Mouse (Mus musculus): ENCODE data around the gene Rnf128. TPM values are rescaled to one million over a fixed set of nuclear protein-coding genes. Genes with fewer than 3 reads are reported as not detected.

The Rnf128 gene
- polyA plus RNA-seq (2016; fragmentation: Nextera tagmentation; extraction: Ambion mirVana) = 3.5 and 4.0 TPM in 2 replicates

- no peak within 1 kb of the TSS for H3K27ac ChIP-seq (replicated peaks)
- H3K9me3 ChIP-seq = no peaks in the 10 kb centered on the region
- H3K4me1 ChIP-seq = no peaks in the 10 kb centered on the region
- H3K4me3 ChIP-seq = no peak within 1 kb of the TSS
- H3K36me3 ChIP-seq (replicated peaks) = no peaks in the 10 kb centered on the region
- 81% methylated on average over 8 of the region's 8 CpGs for WGBS
- peaks cover 43% of the 10 kb centered on the region for H3K27me3 ChIP-seq (replicated peaks; ENCODE audit: low read depth, poor library complexity, severe bottlenecking)
- no peak for DNase-seq (ENCODE audit: low spot score)
Measured at GRCm38 (mm10) chrX:139562925-139563461, at the start of gene Rnf128. Gene Rnf128 (plus strand): TSS chrX:139563316.

- H3K4me3 ChIP-seq = no peak overlapping the region
- H3K27ac ChIP-seq (replicated peaks) = no peak overlapping the region
- H3K27me3 ChIP-seq (replicated peaks; ENCODE audit: low read depth, poor library complexity, severe bottlenecking) = peaks cover 16% of the 10 kb centered on the region
- no peaks in the 10 kb centered on the region for H3K36me3 ChIP-seq (replicated peaks)
- DNase-seq (ENCODE audit: low spot score) = no peak
- no peaks in the 10 kb centered on the region for H3K9me3 ChIP-seq
- H3K4me1 ChIP-seq = no peaks in the 10 kb centered on the region
- 82% methylated on average over 2 of the region's 2 CpGs for WGBS
Measured at GRCm38 (mm10) chrX:139516156-139516555, 47.0 kb upstream of the Rnf128 start.

GRCm38 (mm10) chrX:139519251-139519650 is 43.9 kb upstream of the Rnf128 start:
- no peak overlapping the region for H3K27ac ChIP-seq (replicated peaks)
- no peaks in the 10 kb centered on the region for H3K36me3 ChIP-seq (replicated peaks)
- 81% methylated on average over 2 of the region's 2 CpGs for WGBS
- no peaks in the 10 kb centered on the region for H3K4me1 ChIP-seq
- no peak for DNase-seq (ENCODE audit: low spot score)
- H3K9me3 ChIP-seq = no peaks in the 10 kb centered on the region
- no peak overlapping the region for H3K4me3 ChIP-seq
- peaks cover 17% of the 10 kb centered on the region for H3K27me3 ChIP-seq (replicated peaks; ENCODE audit: low read depth, poor library complexity, severe bottlenecking)

- peaks cover 38% of the 10 kb centered on the region for H3K27me3 ChIP-seq (replicated peaks; ENCODE audit: low read depth, poor library complexity, severe bottlenecking)
- no peak for DNase-seq (ENCODE audit: low spot score)
- H3K4me1 ChIP-seq = no peaks in the 10 kb centered on the region
- 77% methylated on average over 5 of the region's 5 CpGs for WGBS
- H3K9me3 ChIP-seq = no peaks in the 10 kb centered on the region
- H3K36me3 ChIP-seq (replicated peaks) = no peaks in the 10 kb centered on the region
- H3K4me3 ChIP-seq = no peak overlapping the region
- no peak overlapping the region for H3K27ac ChIP-seq (replicated peaks)
Measured at GRCm38 (mm10) chrX:139524303-139525091, 38.6 kb upstream of the Rnf128 start.

- H3K4me3 ChIP-seq = no peak overlapping the region
- H3K27me3 ChIP-seq (replicated peaks; ENCODE audit: low read depth, poor library complexity, severe bottlenecking) = peaks cover 47% of the 10 kb centered on the region
- WGBS = 82% methylated on average over 2 of the region's 2 CpGs
- H3K9me3 ChIP-seq = no peaks in the 10 kb centered on the region
- no peak overlapping the region for H3K27ac ChIP-seq (replicated peaks)
- DNase-seq (ENCODE audit: low spot score) = no peak
- no peaks in the 10 kb centered on the region for H3K36me3 ChIP-seq (replicated peaks)
- no peaks in the 10 kb centered on the region for H3K4me1 ChIP-seq
Measured at GRCm38 (mm10) chrX:139525724-139526123, 37.4 kb upstream of the Rnf128 start.

GRCm38 (mm10) chrX:139526984-139527383 is 36.1 kb upstream of the Rnf128 start:
- 93% methylated on average over 4 of the region's 4 CpGs for WGBS
- Histone ChIP-seq H3K4me1 (no peaks in the 10 kb centered on the region), H3K27ac (replicated peaks) (no peak overlapping the region), H3K9me3 (no peaks in the 10 kb centered on the region), H3K27me3 (replicated peaks; ENCODE audit: low read depth, poor library complexity, severe bottlenecking) (peaks cover 55% of the 10 kb centered on the region), H3K4me3 (no peak overlapping the region), H3K36me3 (replicated peaks) (no peaks in the 10 kb centered on the region)
- no peak for DNase-seq (ENCODE audit: low spot score)

GRCm38 (mm10) chrX:139529678-139530077 is 33.4 kb upstream of the Rnf128 start:
- DNase-seq (ENCODE audit: low spot score) = no peak
- Histone ChIP-seq H3K27ac (replicated peaks) (no peak overlapping the region), H3K36me3 (replicated peaks) (no peaks in the 10 kb centered on the region), H3K9me3 (no peaks in the 10 kb centered on the region), H3K4me3 (no peak overlapping the region), H3K4me1 (no peaks in the 10 kb centered on the region), H3K27me3 (replicated peaks; ENCODE audit: low read depth, poor library complexity, severe bottlenecking) (peaks cover 68% of the 10 kb centered on the region)

- H3K27me3 ChIP-seq (replicated peaks; ENCODE audit: low read depth, poor library complexity, severe bottlenecking) = peaks cover 65% of the 10 kb centered on the region
- 79% methylated on average over 4 of the region's 4 CpGs for WGBS
- DNase-seq (ENCODE audit: low spot score) = no peak
- no peaks in the 10 kb centered on the region for H3K4me1 ChIP-seq
- H3K27ac ChIP-seq (replicated peaks) = no peak overlapping the region
- no peaks in the 10 kb centered on the region for H3K9me3 ChIP-seq
- H3K36me3 ChIP-seq (replicated peaks) = no peaks in the 10 kb centered on the region
- H3K4me3 ChIP-seq = no peak overlapping the region
Measured at GRCm38 (mm10) chrX:139532293-139532692, 30.8 kb upstream of the Rnf128 start.

- WGBS = 81% methylated on average over 5 of the region's 5 CpGs
- Histone ChIP-seq H3K27me3 (replicated peaks; ENCODE audit: low read depth, poor library complexity, severe bottlenecking) (peaks cover 41% of the 10 kb centered on the region), H3K4me3 (no peak overlapping the region)
Measured at GRCm38 (mm10) chrX:139537641-139538397, 25.3 kb upstream of the Rnf128 start.

GRCm38 (mm10) chrX:139543726-139544125 is 19.4 kb upstream of the Rnf128 start:
- Histone ChIP-seq H3K4me3 (no peak overlapping the region), H3K36me3 (replicated peaks) (no peaks in the 10 kb centered on the region), H3K4me1 (no peaks in the 10 kb centered on the region), H3K9me3 (no peaks in the 10 kb centered on the region), H3K27me3 (replicated peaks; ENCODE audit: low read depth, poor library complexity, severe bottlenecking) (peaks cover 30% of the 10 kb centered on the region), H3K27ac (replicated peaks) (no peak overlapping the region)
- no peak for DNase-seq (ENCODE audit: low spot score)
- WGBS = 89% methylated on average over 7 of the region's 7 CpGs

More at GRCm38 (mm10) chrX:139537641-139538397, 25.3 kb upstream of the Rnf128 start:
- H3K36me3 ChIP-seq (replicated peaks) = no peaks in the 10 kb centered on the region
- H3K9me3 ChIP-seq = no peaks in the 10 kb centered on the region
- no peak for DNase-seq (ENCODE audit: low spot score)
- H3K27ac ChIP-seq (replicated peaks) = no peak overlapping the region
- no peaks in the 10 kb centered on the region for H3K4me1 ChIP-seq

- Histone ChIP-seq H3K4me3 (no peak overlapping the region), H3K27ac (replicated peaks) (no peak overlapping the region), H3K4me1 (no peaks in the 10 kb centered on the region), H3K9me3 (no peaks in the 10 kb centered on the region), H3K36me3 (replicated peaks) (no peaks in the 10 kb centered on the region), H3K27me3 (replicated peaks; ENCODE audit: low read depth, poor library complexity, severe bottlenecking) (peaks cover 32% of the 10 kb centered on the region)
- 75% methylated on average over 5 of the region's 5 CpGs for WGBS
- DNase-seq (ENCODE audit: low spot score) = no peak
Measured at GRCm38 (mm10) chrX:139550456-139550855, 12.7 kb upstream of the Rnf128 start.

- Histone ChIP-seq H3K4me3 (no peak overlapping the region), H3K27ac (replicated peaks) (no peak overlapping the region), H3K9me3 (no peaks in the 10 kb centered on the region), H3K4me1 (no peaks in the 10 kb centered on the region), H3K36me3 (replicated peaks) (no peaks in the 10 kb centered on the region), H3K27me3 (replicated peaks; ENCODE audit: low read depth, poor library complexity, severe bottlenecking) (peaks cover 23% of the 10 kb centered on the region)
- WGBS = 85% methylated on average over 2 of the region's 2 CpGs
- DNase-seq (ENCODE audit: low spot score) = no peak
Measured at GRCm38 (mm10) chrX:139552090-139552489, 11.0 kb upstream of the Rnf128 start.
